Mouse (Mus musculus): ENCODE measurements around the gene Zmynd8. TPM values are rescaled to one million over a fixed set of nuclear protein-coding genes. Genes with fewer than 3 reads are reported as not detected.
A peak's percentile ranks its signal among the peaks of the same experiment; 100 is the strongest.
"Not testable (repeated sequence)": the region's sequence is repeated elsewhere in the genome, so short reads cannot be mapped to it uniquely, and the experiment has no call there.

Gene Zmynd8
- total and polyA plus RNA-seq, 2 experiments from 2014 or later = 56.8 to 73.4 TPM

GRCm38 (mm10) chr2:165808179-165808975 is 90.4 kb downstream of the Zmynd8 start:
- Histone ChIP-seq H3K4me3 (ENCODE audit: low read depth, low read length) (no peak overlapping the region), H3K9me3 (ENCODE audit: low read length) (no peaks in the 10 kb centered on the region), H3K9ac (replicated peaks; ENCODE audit: low read length, poor library complexity, severe bottlenecking) (no peak overlapping the region), H3K27me3 (ENCODE audit: insufficient read depth, low read length) (no peaks in the 10 kb centered on the region), H3K4me1 (ENCODE audit: insufficient read depth, low read length) (no peaks in the 10 kb centered on the region), H3K4me2 (ENCODE audit: low read depth, low read length, poor library complexity, severe bottlenecking) (no peak overlapping the region), H3K36me3 (ENCODE audit: insufficient read depth, low read length) (peaks cover 64% of the 10 kb centered on the region), H3K27ac (ENCODE audit: low read depth, low read length) (no peak overlapping the region)
- no peak for ATAC-seq (ENCODE audit: low FRiP score)
- WGBS = 96% methylated on average over 12 of the region's 12 CpGs
- DNase-seq (ENCODE audit: low spot score) = no peak
- TF ChIP-seq CTCF (IDR thresholded peaks at IDR 0.05) = no peak; the same call in 1 of the 2 replicates

- not testable (repeated sequence) for H3K27ac ChIP-seq (ENCODE audit: low read depth, low read length); H3K27me3 ChIP-seq (ENCODE audit: insufficient read depth, low read length); H3K4me2 ChIP-seq (ENCODE audit: low read depth, low read length, poor library complexity, severe bottlenecking); H3K4me3 ChIP-seq (ENCODE audit: low read depth, low read length); H3K9me3 ChIP-seq (ENCODE audit: low read length); H3K9ac ChIP-seq (replicated peaks; ENCODE audit: low read length, poor library complexity, severe bottlenecking); H3K4me1 ChIP-seq (ENCODE audit: insufficient read depth, low read length); DNase-seq (ENCODE audit: low spot score); ATAC-seq (ENCODE audit: low FRiP score)
- H3K36me3 ChIP-seq (ENCODE audit: insufficient read depth, low read length) = peaks cover 39% of the 10 kb centered on the region
- 85% methylated on average over 3 of the region's 3 CpGs for WGBS
Observed at GRCm38 (mm10) chr2:165800174-165800573, 98.6 kb downstream of the Zmynd8 start.

GRCm38 (mm10) chr2:165797876-165798275 is 100.9 kb downstream of the Zmynd8 start:
- Histone ChIP-seq H3K9me3 (ENCODE audit: low read length) (no peaks in the 10 kb centered on the region), H3K27ac (ENCODE audit: low read depth, low read length) (no peak overlapping the region), H3K36me3 (ENCODE audit: insufficient read depth, low read length) (peaks cover 47% of the 10 kb centered on the region), H3K4me2 (ENCODE audit: low read depth, low read length, poor library complexity, severe bottlenecking) (no peak overlapping the region), H3K4me3 (ENCODE audit: low read depth, low read length) (no peak overlapping the region), H3K9ac (replicated peaks; ENCODE audit: low read length, poor library complexity, severe bottlenecking) (no peak overlapping the region), H3K4me1 (ENCODE audit: insufficient read depth, low read length) (no peaks in the 10 kb centered on the region), H3K27me3 (ENCODE audit: insufficient read depth, low read length) (no peaks in the 10 kb centered on the region)
- 70% methylated on average over 8 of the region's 8 CpGs for whole genome bisulfite sequencing
- no peak for TF ChIP-seq CTCF (IDR thresholded peaks at IDR 0.05)
- no peak for ATAC-seq (ENCODE audit: low FRiP score)
- no peak for DNase-seq (ENCODE audit: low spot score)

GRCm38 (mm10) chr2:165793283-165793638 is 105.6 kb downstream of the Zmynd8 start:
- H3K27ac ChIP-seq (ENCODE audit: low read depth, low read length) = no peak overlapping the region
- WGBS = 87% methylated on average over 3 of the region's 3 CpGs
- no peak for TF ChIP-seq CTCF (IDR thresholded peaks at IDR 0.05)
- H3K27me3 ChIP-seq (ENCODE audit: insufficient read depth, low read length) = no peaks in the 10 kb centered on the region
- H3K9ac ChIP-seq (replicated peaks; ENCODE audit: low read length, poor library complexity, severe bottlenecking) = no peak overlapping the region
- H3K4me1 ChIP-seq (ENCODE audit: insufficient read depth, low read length) = no peaks in the 10 kb centered on the region
- H3K9me3 ChIP-seq (ENCODE audit: low read length) = no peaks in the 10 kb centered on the region
- ATAC-seq (ENCODE audit: low FRiP score) (no peak), DNase-seq (ENCODE audit: low spot score) (no peak)
- peaks cover 65% of the 10 kb centered on the region for H3K36me3 ChIP-seq (ENCODE audit: insufficient read depth, low read length)
- H3K4me3 ChIP-seq (ENCODE audit: low read depth, low read length) = no peak overlapping the region
- no peak overlapping the region for H3K4me2 ChIP-seq (ENCODE audit: low read depth, low read length, poor library complexity, severe bottlenecking)

GRCm38 (mm10) chr2:165792431-165793282 is 106.2 kb downstream of the Zmynd8 start:
- Histone ChIP-seq H3K36me3 (ENCODE audit: insufficient read depth, low read length) (peaks cover 63% of the 10 kb centered on the region), H3K4me2 (ENCODE audit: low read depth, low read length, poor library complexity, severe bottlenecking) (no peak overlapping the region), H3K4me1 (ENCODE audit: insufficient read depth, low read length) (no peaks in the 10 kb centered on the region), H3K27me3 (ENCODE audit: insufficient read depth, low read length) (no peaks in the 10 kb centered on the region), H3K9me3 (ENCODE audit: low read length) (no peaks in the 10 kb centered on the region), H3K27ac (ENCODE audit: low read depth, low read length) (no peak overlapping the region), H3K9ac (replicated peaks; ENCODE audit: low read length, poor library complexity, severe bottlenecking) (no peak overlapping the region), H3K4me3 (ENCODE audit: low read depth, low read length) (no peak overlapping the region)
- TF ChIP-seq CTCF (IDR thresholded peaks at IDR 0.05) = no peak
- no peak for ATAC-seq (ENCODE audit: low FRiP score)
- DNase-seq (ENCODE audit: low spot score) = no peak
- WGBS = 88% methylated on average over 25 of the region's 25 CpGs

GRCm38 (mm10) chr2:165791657-165792056 is 107.2 kb downstream of the Zmynd8 start:
- H3K9me3 ChIP-seq (ENCODE audit: low read length) = no peaks in the 10 kb centered on the region
- H3K9ac ChIP-seq (replicated peaks; ENCODE audit: low read length, poor library complexity, severe bottlenecking) = no peak overlapping the region
- peaks cover 63% of the 10 kb centered on the region for H3K36me3 ChIP-seq (ENCODE audit: insufficient read depth, low read length)
- peak; percentile 74 for DNase-seq (ENCODE audit: low spot score)
- no peak overlapping the region for H3K4me3 ChIP-seq (ENCODE audit: low read depth, low read length)
- WGBS = 68% methylated on average over 9 of the region's 9 CpGs
- no peaks in the 10 kb centered on the region for H3K27me3 ChIP-seq (ENCODE audit: insufficient read depth, low read length)
- 0 out of 2 replicates have a peak overlapping the region, but pooled peaks have one; percentile 47 for H3K27ac ChIP-seq (ENCODE audit: low read depth, low read length)
- ATAC-seq (ENCODE audit: low FRiP score) = peak; percentile 39; the same call in 1 of the 2 replicates
- peak; percentile 92 for TF ChIP-seq CTCF (IDR thresholded peaks at IDR 0.05)
- H3K4me2 ChIP-seq (ENCODE audit: low read depth, low read length, poor library complexity, severe bottlenecking) = no peak overlapping the region
- H3K4me1 ChIP-seq (ENCODE audit: insufficient read depth, low read length) = no peaks in the 10 kb centered on the region
